Mouse (Mus musculus) embryonic facial prominence, embryonic 14.5 days (tissue): ENCODE data around the gene Mob3c. TPM values are rescaled to one million over a fixed set of nuclear protein-coding genes. Genes with fewer than 3 reads are reported as not detected.

ENCODE experiments used
- ATAC-seq: fragments of 200-750 bp; cut with Nextera tagmentation; 2 replicates; pipeline ENCODE4 v1.8.0; 2017; ENCODE audit warnings: low read depth, moderate number of reproducible peaks, moderate TSS enrichment
- DNase-seq: peaks from one replicate; pipeline ENCODE4 v3.0.0-alpha.2; 2015; ENCODE audit warnings: low spot score
- H3K27ac ChIP-seq: fragments of 300-500 bp; sonication (generic); replicated peaks from 2 replicates; pipeline ENCODE4 v1.5.1; 2014; ENCODE audit warnings: low read depth, mild to moderate bottlenecking, low read length, moderate library complexity
- H3K27me3 ChIP-seq: fragments of 300-500 bp; sonication (generic); replicated peaks from 2 replicates; pipeline ENCODE4 v1.6.1; 2014; ENCODE audit warnings: low read length; ENCODE audit not compliant: control insufficient read depth, insufficient read depth
- H3K36me3 ChIP-seq: fragments of 300-500 bp; sonication (generic); 2 replicates; pipeline ENCODE4 v1.6.1; 2014; ENCODE audit warnings: low read length, mixed read lengths; ENCODE audit not compliant: control insufficient read depth, insufficient read depth
- H3K4me1 ChIP-seq: fragments of 300-500 bp; sonication (generic); 2 replicates; pipeline ENCODE4 v1.6.1; 2014; ENCODE audit warnings: antibody characterized with exemption, low read length; ENCODE audit not compliant: control insufficient read depth, insufficient read depth
- H3K4me2 ChIP-seq: fragments of 300-500 bp; sonication (generic); 2 replicates; pipeline ENCODE4 v1.6.1; 2014; ENCODE audit warnings: low read depth, mild to moderate bottlenecking, low read length, moderate library complexity, mixed read lengths
- H3K4me3 ChIP-seq: fragments of 300-500 bp; sonication (generic); 2 replicates; pipeline ENCODE4 v1.5.1; 2014; ENCODE audit warnings: low read depth, mild to moderate bottlenecking, low read length
- H3K9ac ChIP-seq: fragments of 300-500 bp; sonication (generic); 2 replicates; pipeline ENCODE4 v1.6.1; 2014; ENCODE audit warnings: low read depth, mild to moderate bottlenecking, low read length, moderate library complexity, mixed read lengths
- H3K9me3 ChIP-seq: fragments of 300-500 bp; sonication (generic); 2 replicates; pipeline ENCODE4 v1.6.1; 2016; ENCODE audit warnings: low read length; ENCODE audit not compliant: control insufficient read depth
- WGBS: fragments of 180-500 bp; shearing (Covaris S2); extraction: QIAGEN DNeasy Blood & Tissue Kit; methylation state at CpG from one replicate; pipeline ENCODE4 v1.1.7; 2014; 5-methylcytosine and 5-hydroxymethylcytosine counted together
- polyA plus RNA-seq: library from polyadenylated mRNA; unstranded; fragments of >200 nt; fragmentation: Nextera tagmentation; extraction: Ambion mirVana; gene quantifications from 2 replicates; pipeline ENCODE4 v1.2.1, GENCODE M21; 2014

The Mob3c gene
- polyA plus RNA-seq, 1 experiment from 2014 or later, result 8.3 TPM

DNA sequence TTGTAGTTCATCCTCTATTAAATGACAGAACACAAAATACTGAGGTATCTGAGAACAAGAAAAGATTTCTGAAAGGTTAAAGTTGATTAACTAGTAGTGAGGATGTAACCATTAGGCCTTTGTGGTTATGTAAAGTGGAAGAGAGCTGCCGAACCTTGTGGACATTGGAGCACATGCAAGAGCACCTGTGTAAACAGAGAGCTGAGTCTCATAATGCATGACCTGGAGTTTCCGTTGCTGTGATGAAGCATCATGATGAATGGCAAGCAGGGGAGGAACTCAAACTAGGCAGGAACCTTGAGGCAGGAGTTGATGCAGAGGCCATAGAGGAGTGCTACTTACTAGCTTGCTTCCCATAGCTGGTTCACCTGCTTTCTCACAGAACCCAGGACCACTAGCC is 22.7 kb downstream of the Mob3c start:
- H3K4me2 ChIP-seq, result no peak overlapping the region
- ATAC-seq, result no peak
- H3K9ac ChIP-seq, result no peak overlapping the region
- no peaks in the 10 kb centered on the region for H3K9me3 ChIP-seq
- no peak overlapping the region for H3K4me3 ChIP-seq
- peaks cover 37% of the 10 kb centered on the region for H3K36me3 ChIP-seq
- 45% methylated on average over 2 of the region's 2 CpGs for WGBS
- no peaks in the 10 kb centered on the region for H3K27me3 ChIP-seq
- DNase-seq, result no peak
- peaks cover 6% of the 10 kb centered on the region for H3K4me1 ChIP-seq
- H3K27ac ChIP-seq, result no peak overlapping the region; the same call in 1 of the 2 replicates

DNA sequence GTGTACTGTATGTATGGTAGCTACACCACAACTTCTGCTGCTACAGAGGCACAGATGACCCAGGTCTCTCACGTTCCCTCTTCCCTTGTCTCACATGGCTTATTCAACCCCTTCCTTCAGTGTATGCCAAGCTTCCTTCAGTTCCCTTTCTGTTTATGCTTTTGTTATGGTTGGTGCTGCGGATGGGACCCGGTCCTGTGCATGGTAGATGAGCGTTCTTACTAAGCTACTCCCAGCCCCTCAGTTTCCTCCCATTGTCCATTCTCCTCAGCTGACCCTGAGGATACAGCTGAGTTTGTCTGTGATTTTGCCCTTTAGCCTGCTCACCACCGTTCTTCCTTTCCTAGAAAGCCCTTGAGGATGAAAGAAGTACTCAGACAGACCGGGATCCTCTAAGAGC is 23.7 kb downstream of the Mob3c start:
- Histone ChIP-seq H3K9me3 (no peaks in the 10 kb centered on the region), H3K4me2 (no peak overlapping the region), H3K27me3 (no peaks in the 10 kb centered on the region), H3K9ac (no peak overlapping the region), H3K36me3 (peaks cover 38% of the 10 kb centered on the region), H3K4me1 (peaks cover 7% of the 10 kb centered on the region), H3K4me3 (no peak overlapping the region), H3K27ac (no peak overlapping the region)
- WGBS, result 86% methylated on average over 6 of the region's 6 CpGs
- no peak for ATAC-seq
- DNase-seq, result no peak

DNA sequence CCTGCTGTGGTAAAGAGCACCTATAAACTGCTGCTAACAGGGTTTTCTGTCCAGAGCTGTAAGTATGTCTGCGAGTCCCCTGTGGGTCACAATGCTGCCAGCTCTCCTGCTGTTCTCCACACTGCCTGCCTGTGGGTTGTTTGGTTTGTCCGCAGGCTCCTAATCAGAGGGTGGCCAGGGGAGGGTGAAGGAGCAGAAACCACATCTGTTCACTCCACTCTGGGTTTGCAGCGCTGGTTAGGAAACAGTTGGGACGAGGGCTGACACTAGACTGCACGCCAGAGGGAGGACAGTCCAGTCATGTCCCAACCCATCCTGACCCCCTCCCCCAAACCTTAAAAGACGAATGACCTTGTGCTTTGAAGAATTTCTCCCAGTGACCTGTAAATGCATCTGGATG is 27.2 kb downstream of the Mob3c start:
- Histone ChIP-seq H3K4me2 (no peak overlapping the region), H3K4me3 (no peak overlapping the region), H3K9me3 (no peaks in the 10 kb centered on the region), H3K4me1 (peaks cover 7% of the 10 kb centered on the region), H3K27me3 (no peaks in the 10 kb centered on the region), H3K27ac (peak overlapping the region; percentile 28; the same call in 1 of the 2 replicates), H3K36me3 (peaks cover 42% of the 10 kb centered on the region), H3K9ac (no peak overlapping the region)
- 43% methylated on average over 6 of the region's 6 CpGs for WGBS
- ATAC-seq (no peak), DNase-seq (no peak)

DNA sequence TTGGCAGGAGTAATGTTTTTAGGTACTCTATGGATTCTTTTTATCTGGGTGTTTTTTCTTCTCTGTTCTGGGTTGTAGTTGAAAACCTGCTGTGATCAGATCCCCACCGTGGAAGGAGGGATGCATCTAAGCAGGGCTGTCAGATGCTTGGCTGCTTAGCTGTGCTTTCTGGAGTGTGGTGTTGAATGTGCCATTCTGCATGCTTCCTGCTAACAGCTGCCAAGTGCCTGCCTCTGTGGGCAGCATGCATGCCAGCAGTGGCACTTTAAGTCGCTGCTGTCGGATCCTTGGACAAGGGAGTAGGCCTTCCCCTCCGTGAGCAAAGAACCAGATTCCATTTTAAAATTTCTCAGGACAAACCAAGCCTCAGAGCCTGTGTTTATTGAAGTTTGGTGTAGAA is 27.7 kb downstream of the Mob3c start:
- no peak overlapping the region for H3K27ac ChIP-seq
- no peak for ATAC-seq

DNA sequence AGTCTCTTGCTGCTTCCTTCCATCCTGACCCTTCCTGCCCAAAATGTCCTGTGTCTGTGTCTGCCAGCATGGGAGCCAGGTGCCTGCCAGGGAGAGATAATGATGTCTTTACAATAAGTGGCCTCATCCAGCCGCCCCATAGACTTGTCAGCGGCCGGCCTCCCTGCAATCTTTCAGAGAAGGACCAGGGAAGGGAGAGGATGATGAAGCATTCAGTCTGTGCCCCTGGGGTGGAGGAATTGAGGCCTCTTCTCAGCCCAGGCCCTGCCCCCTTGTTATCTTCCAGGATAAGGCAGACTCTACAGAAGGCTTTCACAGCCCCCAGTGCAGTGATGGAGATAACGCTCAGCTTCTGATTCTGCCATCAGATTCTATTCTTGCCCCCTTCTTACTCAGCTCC is 28.4 kb downstream of the Mob3c start:
- Histone ChIP-seq H3K4me3 (no peak overlapping the region), H3K4me2 (no peak overlapping the region), H3K36me3 (peaks cover 42% of the 10 kb centered on the region), H3K9ac (peak overlapping the region; percentile 34; the same call in 1 of the 2 replicates), H3K9me3 (no peaks in the 10 kb centered on the region), H3K27ac (no peak overlapping the region), H3K4me1 (peaks cover 7% of the 10 kb centered on the region), H3K27me3 (no peaks in the 10 kb centered on the region)
- DNase-seq (no peak), ATAC-seq (no peak)
- 70% methylated on average over 4 of the region's 4 CpGs for whole genome bisulfite sequencing

More for the DNA sequence above, 27.7 kb downstream of the Mob3c start:
- H3K4me1 ChIP-seq, result peaks cover 7% of the 10 kb centered on the region
- H3K27me3 ChIP-seq, result no peaks in the 10 kb centered on the region
- H3K4me2 ChIP-seq, result no peak overlapping the region
- no peaks in the 10 kb centered on the region for H3K9me3 ChIP-seq
- 45% methylated on average over 4 of the region's 4 CpGs for WGBS
- H3K36me3 ChIP-seq, result peaks cover 43% of the 10 kb centered on the region
- H3K9ac ChIP-seq, result no peak overlapping the region
- no peak for DNase-seq
- H3K4me3 ChIP-seq, result no peak overlapping the region

DNA sequence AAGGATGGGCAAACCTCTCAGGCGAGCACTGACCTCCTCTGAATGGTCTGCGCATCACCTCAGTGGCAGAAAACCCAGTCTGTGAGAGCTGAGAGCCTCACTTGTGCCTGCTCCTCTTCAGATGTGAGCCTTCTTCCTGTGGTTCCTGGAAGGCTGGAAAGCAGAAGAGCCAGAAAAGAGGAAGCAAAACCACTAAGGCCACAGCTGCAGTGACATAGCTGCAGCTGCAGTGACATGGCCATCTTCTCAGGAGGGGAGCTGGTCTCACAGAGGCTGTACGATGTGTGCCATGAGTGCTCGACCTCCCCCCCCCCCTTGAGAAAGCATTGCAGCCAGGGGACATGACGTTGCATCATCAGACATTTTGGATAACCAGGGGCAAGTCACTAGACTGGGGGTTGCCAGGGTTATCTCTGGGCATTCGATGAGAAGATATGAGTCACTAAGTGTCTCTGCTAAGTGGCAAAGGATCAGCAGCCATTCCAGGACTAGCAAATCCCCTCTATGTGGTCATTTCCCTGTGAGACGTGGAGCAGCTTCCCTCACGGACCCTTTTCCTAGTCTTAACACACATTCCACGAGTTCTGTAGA is 29.5 kb downstream of the Mob3c start:
- no peak for DNase-seq
- Histone ChIP-seq H3K4me1 (peaks cover 7% of the 10 kb centered on the region), H3K27ac (no peak overlapping the region), H3K4me2 (no peak overlapping the region), H3K4me3 (no peak overlapping the region), H3K27me3 (no peaks in the 10 kb centered on the region), H3K9me3 (no peaks in the 10 kb centered on the region), H3K36me3 (peaks cover 35% of the 10 kb centered on the region), H3K9ac (no peak overlapping the region)
- WGBS, result 81% methylated on average over 9 of the region's 9 CpGs
- ATAC-seq, result no peak

DNA sequence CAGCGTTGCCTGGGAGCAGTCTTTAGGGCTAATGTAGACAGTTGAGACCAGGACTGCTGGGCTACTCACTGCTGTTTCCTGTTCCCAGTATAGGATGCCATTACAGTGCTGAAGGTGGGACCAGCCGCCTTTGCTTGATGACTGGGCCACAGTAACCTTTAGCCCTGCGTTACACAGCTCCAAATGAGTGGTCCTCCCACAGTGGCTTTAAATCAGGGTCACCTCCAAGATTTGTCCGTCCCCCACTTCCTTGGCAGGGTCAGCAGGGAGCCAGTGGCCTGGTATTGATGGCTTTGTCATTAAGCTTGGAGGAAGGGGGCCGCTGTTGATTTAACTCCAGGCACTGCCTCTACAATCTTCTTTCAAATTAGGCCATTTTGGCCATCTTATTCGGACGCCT is 35.5 kb downstream of the Mob3c start:
- Histone ChIP-seq H3K9me3 (no peaks in the 10 kb centered on the region), H3K36me3 (peaks cover 39% of the 10 kb centered on the region; the same call in 1 of the 2 replicates), H3K27ac (no peak overlapping the region), H3K27me3 (no peaks in the 10 kb centered on the region), H3K9ac (no peak overlapping the region), H3K4me2 (no peak overlapping the region), H3K4me1 (no peaks in the 10 kb centered on the region), H3K4me3 (no peak overlapping the region)
- DNase-seq (no peak), ATAC-seq (no peak)
- 70% methylated on average over 7 of the region's 7 CpGs for WGBS

DNA sequence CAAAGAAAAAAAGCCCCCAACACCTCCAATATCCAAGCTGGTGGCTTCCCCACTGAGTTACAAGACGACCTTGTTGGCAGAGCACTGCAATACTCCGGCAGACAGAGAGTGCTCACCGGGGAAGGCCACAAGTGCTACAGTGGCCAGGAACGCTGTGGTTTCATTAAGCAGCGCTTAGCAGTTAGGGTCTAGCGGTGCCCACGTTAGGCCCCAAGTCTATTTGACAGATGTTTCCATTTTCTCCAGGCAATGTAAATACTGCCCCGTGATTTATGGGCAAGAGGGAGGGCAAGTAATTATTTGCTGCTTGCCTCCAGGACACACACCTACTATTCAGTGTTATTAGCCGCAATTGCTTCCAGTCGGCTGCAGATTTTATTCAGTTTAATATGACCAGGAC is 36.0 kb downstream of the Mob3c start:
- H3K9me3 ChIP-seq, result no peaks in the 10 kb centered on the region
- H3K9ac ChIP-seq, result no peak overlapping the region
- ATAC-seq (no peak), DNase-seq (no peak)
- no peaks in the 10 kb centered on the region for H3K27me3 ChIP-seq
- no peak overlapping the region for H3K4me2 ChIP-seq
- no peak overlapping the region for H3K4me3 ChIP-seq
- H3K27ac ChIP-seq, result no peak overlapping the region
- H3K36me3 ChIP-seq, result peaks cover 39% of the 10 kb centered on the region; the same call in 1 of the 2 replicates
- WGBS, result 32% methylated on average over 10 of the region's 10 CpGs
- no peaks in the 10 kb centered on the region for H3K4me1 ChIP-seq

DNA sequence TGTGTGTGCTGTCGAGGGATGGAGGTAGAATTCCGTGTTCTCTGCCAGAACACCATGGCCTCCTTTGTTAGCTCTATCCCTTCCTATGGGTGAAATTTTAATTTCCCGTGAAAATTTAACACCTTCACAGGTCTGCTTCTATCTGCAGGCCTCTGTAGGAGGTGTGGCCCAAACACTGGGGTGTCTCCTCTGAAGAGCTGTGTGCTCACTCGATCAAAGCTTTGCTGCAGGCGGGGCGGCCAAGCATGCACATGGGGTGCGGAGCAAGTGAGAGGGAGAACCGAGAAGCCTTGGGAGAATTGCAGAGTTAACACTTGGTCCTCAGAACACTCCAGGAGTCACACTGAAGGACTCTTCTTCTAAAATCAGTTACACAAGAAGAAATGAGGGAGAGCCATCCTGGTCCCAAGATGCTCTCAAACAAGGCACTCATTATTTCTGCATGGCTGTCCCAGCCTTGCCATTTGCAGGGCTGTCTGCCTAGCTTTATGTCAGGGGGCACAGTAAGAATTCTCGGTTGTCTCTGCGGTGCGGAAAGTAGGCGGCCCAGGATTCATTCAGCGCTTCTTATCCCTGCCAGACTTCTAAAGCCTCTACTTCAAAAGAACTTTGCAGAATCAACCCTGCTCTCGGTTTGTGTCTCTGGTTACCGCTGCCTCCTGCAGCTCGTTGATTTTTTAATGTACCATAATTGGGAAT is 41.8 kb downstream of the Mob3c start:
- no peak overlapping the region for H3K4me3 ChIP-seq
- ATAC-seq, result no peak

More for the DNA sequence above, 41.8 kb downstream of the Mob3c start:
- H3K4me2 ChIP-seq, result no peak overlapping the region
- no peak overlapping the region for H3K27ac ChIP-seq
- 0 out of 2 replicates have a peak, but pooled peaks cover 4% of the 10 kb centered on the region for H3K4me1 ChIP-seq
- WGBS, result 27% methylated on average over 16 of the region's 16 CpGs
- no peaks in the 10 kb centered on the region for H3K27me3 ChIP-seq
- H3K36me3 ChIP-seq, result peaks cover 36% of the 10 kb centered on the region; the same call in 1 of the 2 replicates
- peak; percentile 40 for DNase-seq
- no peak overlapping the region; the same call in 1 of the 2 replicates for H3K9ac ChIP-seq
- no peaks in the 10 kb centered on the region for H3K9me3 ChIP-seq
